Mouse (Mus musculus) B cell, adult 2 months (primary cell): ENCODE results near the gene Alkbh7.

Experiments used
- DNase-seq, 2 experiments: peaks; one replicate each; pipeline ENCODE4 v3.0.0; 2022

Alkbh7 gene

DNA sequence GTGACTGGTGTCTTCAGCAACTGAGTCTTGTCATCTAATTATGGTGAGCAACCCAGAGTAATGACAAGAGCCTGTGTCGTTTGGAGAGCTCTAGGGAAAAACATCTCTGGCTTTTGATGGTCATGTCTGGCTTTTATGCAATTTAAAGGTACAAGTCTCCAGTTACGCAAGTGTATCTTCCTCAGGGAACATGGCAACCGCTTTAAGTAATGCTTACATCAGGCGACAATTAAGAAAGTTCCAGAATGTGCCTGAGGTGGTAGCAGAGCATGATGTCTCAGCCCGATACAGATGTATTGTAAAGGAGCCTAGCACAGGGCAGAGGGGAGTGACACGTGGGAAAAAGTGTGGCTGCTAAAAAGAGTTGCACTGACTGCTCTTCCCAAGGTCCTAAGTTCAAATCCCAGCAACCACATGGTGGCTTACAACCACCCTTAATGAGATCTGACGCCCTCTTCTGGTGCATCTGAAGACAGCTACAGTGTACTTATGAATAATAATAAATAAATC is 8.2 kb upstream of the Alkbh7 start:
- no peak for DNase-seq

- no peak for DNase-seq
Observed at GRCm38 (mm10) chr17:56989467-56990114, 7.5 kb upstream of the Alkbh7 start.

DNA sequence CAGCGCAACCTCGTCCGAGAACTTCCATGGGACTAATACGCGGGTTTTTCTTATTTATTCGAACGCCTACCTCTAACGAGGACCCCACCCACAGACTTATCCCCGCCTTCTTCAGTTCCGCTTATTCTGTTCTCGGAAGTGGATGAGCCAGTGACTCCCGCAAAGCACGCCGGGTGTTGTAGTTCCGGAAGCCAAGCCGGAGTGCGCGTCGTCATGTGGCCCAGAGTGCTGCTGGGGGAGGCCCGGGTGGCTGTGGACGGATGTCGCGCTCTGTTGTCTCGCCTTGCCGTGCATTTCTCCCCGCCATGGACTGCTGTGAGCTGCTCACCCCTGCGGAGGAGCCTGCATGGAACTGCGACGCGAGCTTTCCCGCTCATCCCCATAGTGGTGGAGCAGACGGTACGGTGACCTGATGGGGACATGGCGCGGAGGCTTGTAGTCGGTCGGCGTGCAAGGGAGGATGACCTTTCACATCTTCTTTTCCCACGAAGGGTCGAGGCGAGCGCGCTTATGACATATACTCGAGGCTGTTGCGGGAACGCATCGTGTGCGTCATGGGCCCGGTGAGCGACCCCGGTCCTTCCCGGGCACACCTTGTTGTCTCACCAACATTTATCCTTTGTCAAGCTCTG is 6.9 kb upstream of the Alkbh7 start, which contains the start of gene Clpp:
Clpp (plus strand) TSS at position 191 of the 632 bp plus-strand sequence.
- peak; percentile 98 for DNase-seq

DNA sequence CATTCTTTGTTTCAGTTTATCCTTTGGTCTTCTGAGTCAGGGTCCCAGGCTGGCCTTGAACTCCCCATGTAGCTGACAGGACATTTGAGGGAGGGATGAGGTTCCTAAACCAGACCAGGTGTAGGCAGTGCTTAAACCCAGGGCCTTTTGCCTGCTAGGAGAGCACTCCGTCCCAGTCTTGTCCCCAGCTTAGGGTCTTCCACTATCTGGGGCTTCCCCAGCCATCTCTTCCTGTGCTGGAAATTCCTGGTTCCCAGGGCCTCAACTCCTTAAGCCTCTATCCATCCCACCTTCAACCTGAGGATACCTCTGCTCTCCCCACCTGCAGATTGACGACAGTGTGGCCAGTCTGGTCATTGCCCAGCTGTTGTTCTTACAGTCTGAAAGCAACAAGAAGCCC is 6.2 kb upstream of the Alkbh7 start:
- no peak for DNase-seq

DNA sequence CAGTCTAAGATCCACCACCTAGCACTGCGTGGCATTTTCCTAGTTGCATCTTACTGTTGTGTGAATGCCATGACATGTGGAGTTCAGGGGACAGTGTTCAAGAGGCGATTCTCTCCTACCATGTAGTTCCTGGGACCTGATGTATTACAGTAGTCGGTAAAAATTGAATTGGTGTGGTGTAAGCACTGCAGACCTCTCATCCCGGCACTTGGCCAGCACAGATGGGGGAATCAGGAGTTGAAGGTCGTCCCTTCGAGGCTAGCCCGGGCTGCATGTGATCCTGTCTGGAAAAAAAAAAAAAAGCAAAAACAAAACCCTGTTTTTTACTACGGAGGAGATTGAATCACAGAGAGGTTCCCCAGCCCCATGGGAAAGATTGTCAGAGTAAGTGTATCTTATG is 2.1 kb upstream of the Alkbh7 start:
- DNase-seq = no peak

- DNase-seq = no peak
Observed at GRCm38 (mm10) chr17:56996506-56996905, 633 bp upstream of the Alkbh7 start.

- DNase-seq = no peak
Observed at GRCm38 (mm10) chr17:56999414-56999813, 2.3 kb downstream of the Alkbh7 start.

DNA sequence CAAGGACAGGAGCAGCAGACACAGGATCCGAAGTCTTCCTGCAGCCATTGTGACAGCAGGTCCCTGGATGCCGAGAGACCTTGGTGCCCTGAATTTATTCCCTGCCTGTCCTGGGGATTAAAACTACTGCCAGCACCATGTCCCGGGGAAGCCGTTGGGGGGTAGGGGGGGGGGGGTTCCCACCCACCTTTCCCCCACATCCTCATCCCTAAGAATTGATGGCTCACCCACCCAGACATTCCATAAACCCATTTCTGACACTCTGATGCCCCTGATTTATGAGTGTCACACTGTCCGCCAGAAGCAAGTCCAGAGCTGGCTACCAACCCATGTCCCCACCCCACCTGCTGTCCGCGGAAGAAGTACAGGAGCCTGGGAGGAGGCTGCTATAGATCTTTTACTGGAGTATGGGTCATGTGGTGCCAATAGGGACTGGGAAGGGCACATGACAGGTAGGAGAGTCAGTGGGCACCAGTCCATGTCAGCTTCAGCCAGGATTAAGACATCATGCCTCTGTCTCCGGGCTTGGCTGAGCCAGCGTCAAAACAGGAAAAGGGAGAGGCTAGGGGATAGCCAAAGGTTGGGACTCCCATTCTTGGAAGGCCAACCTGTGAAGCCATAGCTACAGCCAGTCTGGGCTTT is 3.0 kb downstream of the Alkbh7 start, which contains the start of gene Pspn:
Pspn (minus strand) TSS at position 51 of the 642 bp plus-strand sequence.
- no peak for DNase-seq

- no peak for DNase-seq
Observed at GRCm38 (mm10) chr17:57001228-57001627, 4.1 kb downstream of the Alkbh7 start.

- no peak for DNase-seq
Observed at GRCm38 (mm10) chr17:57003994-57004393, 6.9 kb downstream of the Alkbh7 start.

- DNase-seq = no peak
Observed at GRCm38 (mm10) chr17:57007137-57007905, 10.2 kb downstream of the Alkbh7 start.

DNA sequence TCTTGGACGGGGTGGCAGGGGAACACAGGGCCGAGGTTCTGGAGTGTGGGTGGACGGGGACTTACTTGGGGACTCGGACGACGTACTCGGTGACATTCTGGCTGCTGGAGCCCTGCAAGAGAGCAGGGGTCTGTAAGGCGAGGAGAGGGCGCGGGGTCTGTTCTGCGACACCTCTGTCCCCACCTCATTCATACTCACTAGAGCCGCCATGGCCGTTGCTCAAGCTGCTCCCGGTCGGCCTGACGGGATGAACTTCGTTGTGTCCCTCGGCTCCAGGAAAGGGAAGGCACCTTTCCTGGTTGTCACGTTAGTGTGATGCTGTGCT is 13.7 kb downstream of the Alkbh7 start:
- DNase-seq = no peak

DNA sequence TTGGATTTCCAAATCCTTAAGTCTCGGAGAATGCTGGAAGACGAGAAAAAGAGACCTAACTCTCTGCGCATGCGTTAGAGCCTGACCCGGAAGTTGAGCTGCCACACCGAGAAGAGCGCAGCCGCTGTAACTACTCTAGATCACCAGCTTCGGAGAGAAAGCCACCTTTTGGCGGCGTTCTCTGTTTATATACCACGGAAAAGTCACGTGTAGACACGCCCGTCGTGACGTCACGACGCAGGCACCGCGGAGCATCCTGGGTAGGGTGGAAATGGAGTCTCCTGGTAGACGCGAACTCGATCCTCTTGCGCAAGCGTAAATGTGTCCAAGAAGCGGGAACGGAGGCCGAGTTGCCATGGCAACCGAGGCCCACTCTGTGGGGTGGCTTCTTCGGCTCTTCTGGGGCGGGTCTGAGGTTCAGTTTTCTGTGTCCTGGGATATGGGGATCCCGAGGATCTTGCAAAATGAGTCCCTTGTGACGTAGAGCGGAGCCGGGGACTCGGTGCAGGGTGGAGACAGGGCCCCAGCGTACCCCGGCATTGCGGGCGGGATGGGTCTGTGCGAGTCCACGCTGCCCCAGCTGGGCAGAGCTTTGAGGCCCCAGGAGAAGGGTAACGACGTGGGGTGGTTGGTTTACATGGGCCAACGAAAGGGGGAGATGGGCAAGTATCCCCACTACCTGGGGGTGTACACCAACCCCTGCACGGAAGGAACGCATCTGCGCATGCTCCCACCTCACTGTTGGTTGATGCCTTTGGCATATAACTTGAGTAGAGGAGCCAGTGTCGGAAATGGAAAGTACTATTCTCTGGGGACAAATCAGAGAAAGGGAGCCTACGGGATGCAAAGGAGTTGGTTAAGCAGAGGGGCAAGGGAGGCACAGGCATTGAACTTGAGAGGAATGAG is 14.3 kb downstream of the Alkbh7 start, which contains the start of the genes Gtf2f1 and Gm17949:
Gtf2f1 (minus strand) TSS at position 53 of the 906 bp plus-strand sequence.
Gm17949 (plus strand) TSS at position 234 of the 906 bp plus-strand sequence.
- DNase-seq = peak; percentile 88 to 89

DNA sequence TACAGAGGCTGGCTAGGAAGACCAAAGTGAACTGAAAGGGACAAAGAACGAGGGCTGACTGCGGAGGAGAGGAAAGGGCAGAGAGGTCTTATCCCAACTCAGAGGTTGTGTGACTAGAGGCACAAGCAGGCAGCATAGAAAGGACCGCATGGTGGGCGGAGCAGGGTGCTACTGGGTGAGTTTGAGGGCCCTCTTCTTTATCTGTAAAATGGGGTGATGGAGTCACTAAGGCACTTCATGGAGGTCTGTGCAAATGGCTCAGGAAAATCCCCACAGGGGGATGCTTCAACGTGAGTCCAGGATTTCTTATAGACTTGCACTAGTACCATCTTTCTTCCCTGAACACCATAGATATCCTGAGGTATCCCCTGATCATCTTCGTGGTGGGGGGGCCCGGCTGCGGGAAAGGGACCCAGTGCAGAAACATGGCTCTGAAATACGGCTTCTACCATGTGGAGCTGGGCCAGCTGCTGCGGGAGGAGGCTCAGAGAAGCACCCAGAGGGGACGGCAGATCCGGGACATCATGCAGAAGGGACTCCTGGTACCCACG is 15.2 kb downstream of the Alkbh7 start:
- no peak for DNase-seq

GRCm38 (mm10) chr17:57019693-57020092 is 22.6 kb downstream of the Alkbh7 start:
- no peak for DNase-seq

DNA sequence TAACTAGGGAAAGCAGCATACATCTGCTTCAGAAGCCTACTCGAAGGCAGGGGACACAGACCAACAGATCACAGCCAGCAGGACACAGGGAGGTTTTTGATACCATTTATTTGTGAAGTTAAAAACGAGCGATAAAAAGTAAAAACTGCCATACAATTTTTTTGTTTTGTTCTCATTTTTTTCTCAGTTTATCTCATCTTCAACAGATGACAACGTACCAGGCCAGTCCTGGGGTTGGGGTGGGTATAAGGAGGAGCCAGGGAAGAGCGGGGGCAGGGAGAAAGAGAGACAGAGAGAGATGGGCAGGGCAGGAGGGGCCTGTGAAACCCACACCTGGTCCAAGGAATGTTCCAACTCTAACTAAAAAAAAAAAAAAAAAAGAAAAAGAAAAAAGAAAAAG is 23.8 kb downstream of the Alkbh7 start:
- no peak for DNase-seq

GRCm38 (mm10) chr17:57027471-57027870 is 30.3 kb downstream of the Alkbh7 start:
- DNase-seq = no peak

- no peak for DNase-seq
Observed at GRCm38 (mm10) chr17:57029691-57030090, 32.6 kb downstream of the Alkbh7 start.

DNA sequence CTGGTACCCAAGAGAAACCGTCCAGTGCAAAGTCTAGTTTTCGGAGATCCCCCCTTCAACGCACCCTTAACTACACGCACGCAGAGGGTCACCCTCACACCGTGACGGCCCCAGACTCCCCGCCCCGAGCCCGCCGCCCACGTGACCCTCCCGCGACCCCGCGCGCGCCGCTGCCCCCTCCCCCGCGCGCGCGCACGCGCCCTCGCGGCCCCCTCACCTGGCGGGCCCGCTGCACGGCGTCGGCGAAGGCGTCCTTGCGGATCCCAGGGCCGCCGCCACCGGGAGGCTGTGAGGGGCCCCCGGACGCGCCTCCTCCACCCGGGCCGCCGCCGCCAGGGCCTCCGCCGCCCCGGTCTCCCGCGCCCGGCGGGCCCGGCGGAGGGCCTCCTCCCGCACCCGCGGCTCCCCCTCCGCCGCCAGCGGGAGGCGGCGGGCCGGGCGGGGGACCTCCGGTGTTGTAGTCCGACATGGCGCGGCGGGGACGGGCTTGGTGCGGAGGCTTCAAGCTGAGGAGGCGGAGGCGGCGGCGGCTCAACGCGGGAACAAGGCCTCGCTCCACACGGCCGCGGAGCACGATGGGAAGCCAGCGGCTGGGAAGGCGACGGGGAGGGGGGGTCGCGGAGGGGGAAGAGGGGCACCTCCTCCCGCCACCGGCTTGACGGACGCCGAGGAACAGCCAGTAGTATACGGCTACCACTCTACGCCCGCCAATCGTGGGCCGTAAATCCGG is 34.0 kb downstream of the Alkbh7 start, which contains the start of gene Khsrp:
Khsrp (minus strand) TSS at position 592 of the 730 bp plus-strand sequence.
- peak; percentile 44 to 52 for DNase-seq

DNA sequence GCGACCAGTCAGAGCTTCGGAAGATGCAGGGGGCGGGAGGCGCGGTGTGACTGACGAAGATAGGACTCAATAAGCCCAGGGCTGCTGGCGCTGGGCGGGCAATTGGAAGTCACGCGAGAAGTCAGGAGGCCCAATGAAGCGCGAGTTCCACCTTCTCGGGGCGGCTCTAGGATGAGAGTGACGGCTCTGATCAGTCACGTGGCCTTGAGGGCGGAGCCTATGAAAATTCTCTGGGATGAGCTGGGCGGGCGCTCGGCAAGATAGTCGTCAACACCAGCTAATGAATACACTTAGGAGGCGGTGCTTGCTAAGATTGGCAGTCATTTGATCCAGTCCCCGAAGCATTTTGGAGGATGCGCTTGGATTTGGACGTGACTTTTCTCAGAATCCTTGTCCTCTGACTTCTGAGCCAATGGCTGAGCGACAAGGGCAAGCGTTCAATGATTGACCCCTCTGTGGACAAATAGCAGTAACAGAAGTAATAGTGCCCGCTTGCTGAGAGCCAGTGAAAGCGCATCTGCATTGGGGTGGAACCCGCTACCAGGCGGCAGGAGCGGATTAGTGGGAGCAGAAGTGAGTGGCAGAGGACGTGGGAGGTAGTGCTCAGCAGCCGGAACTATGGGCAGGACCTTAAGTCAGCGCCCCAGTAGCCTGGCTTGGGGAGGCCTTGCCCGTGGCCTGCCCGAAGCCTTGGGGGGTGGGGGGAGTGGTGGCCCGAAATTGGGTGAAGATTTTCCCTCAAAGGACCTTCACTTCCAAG is 34.7 kb downstream of the Alkbh7 start:
- DNase-seq = peak; percentile 98 to 99
